Mouse (Mus musculus): Measurements from ENCODE around the gene Osbpl7. TPM values are rescaled to one million over a fixed set of nuclear protein-coding genes. Genes with fewer than 3 reads are reported as not detected.

The Osbpl7 gene
- polyA plus RNA-seq, 1 experiment from 2014 or later = 7.8 TPM

- no peak overlapping the region for H3K4me3 ChIP-seq (replicated peaks)
- no peaks in the 10 kb centered on the region for H3K9me3 ChIP-seq
- H3K36me3 ChIP-seq = no peaks in the 10 kb centered on the region
- WGBS = 45% methylated on average over 10 of the region's 10 CpGs
- H3K27me3 ChIP-seq (replicated peaks) = peaks cover 41% of the 10 kb centered on the region
- H3K4me2 ChIP-seq = no peak overlapping the region
- H3K4me1 ChIP-seq = peaks cover 28% of the 10 kb centered on the region
- H3K9ac ChIP-seq = no peak overlapping the region
- no peak overlapping the region; the same call in 1 of the 2 replicates for H3K27ac ChIP-seq
- no peak for ATAC-seq (ENCODE audit: insufficient read depth, low FRiP score, low read depth)
Observed at GRCm38 (mm10) chr11:97024977-97025376, 25.5 kb upstream of the Osbpl7 start.

DNA sequence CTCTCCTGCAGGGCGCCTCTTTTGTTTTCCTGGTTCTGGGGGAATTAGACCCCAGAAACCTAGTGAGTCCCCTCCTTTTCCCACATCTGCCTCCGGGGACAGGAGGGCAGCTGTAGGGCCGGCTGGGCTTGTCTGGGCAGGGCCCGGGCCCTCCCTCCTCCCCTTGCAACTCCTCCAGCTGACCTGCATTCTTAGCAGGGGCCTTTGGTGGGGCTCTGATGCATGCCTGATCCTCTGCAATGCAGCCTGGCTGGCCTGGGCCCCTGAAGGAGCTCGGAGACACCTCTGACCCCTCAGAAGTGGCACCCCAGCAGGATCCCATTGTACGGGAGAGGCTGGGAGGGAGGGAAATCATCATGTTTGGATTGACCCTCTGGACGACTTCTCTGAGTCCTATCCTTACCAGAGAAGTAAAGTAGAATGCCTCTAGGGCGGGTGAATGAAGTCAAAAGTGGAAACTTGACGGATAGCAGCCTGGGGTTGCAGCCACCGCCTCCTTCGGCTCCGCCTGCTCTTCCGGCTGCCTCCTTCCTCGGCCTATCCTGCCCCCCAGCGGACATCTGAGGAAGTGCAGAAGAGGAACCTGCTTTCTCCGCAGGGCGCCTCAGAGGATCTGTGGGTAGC lies 24.6 kb upstream of the Osbpl7 start:
- Histone ChIP-seq H3K27me3 (replicated peaks) (peaks cover 33% of the 10 kb centered on the region), H3K9me3 (no peaks in the 10 kb centered on the region), H3K36me3 (no peaks in the 10 kb centered on the region), H3K4me1 (peaks cover 36% of the 10 kb centered on the region), H3K27ac (peak overlapping the region; percentile 72), H3K4me3 (replicated peaks) (peak overlapping the region; percentile 23), H3K9ac (peak overlapping the region; percentile 30; the same call in 1 of the 2 replicates), H3K4me2 (peak overlapping the region; percentile 55)
- peak; percentile 27; the same call in 1 of the 2 replicates for ATAC-seq (ENCODE audit: insufficient read depth, low FRiP score, low read depth)
- WGBS = 2% methylated on average over 17 of the region's 17 CpGs

DNA sequence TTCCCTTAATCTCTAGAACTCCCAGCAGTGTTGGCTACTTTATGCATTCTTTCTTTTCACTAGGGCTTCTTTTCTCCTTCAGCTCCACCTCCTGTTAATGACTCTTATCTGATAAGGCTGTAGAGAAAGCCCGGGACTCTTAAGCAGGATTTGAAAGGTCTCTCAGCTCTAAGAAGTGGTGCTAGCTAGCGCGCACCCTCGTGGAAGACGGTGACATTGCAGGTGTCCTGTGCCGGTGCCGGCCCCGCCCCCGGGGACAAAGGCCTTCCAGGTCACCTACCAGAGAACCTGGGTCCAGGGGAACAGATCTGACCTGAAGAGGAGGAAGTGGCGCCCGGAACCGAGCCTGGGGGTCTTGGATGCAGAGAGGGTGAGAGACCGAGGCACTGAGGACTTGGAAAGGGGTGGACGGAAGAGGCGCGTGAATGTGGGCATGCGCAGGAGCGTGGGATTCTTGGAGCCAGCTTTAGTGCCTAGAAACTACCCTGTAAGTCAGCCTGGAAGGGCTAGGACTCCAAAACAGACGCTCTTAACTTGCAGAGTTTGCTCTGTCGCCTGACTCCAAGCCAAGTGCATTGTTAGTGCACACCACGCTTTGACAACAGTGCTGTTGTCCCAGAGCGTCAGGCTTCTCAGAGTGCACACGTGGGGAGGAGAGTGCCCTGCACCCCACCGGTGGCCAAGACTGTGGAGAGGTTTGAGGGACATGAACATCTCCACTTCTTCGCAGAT lies 20.6 kb upstream of the Osbpl7 start, which contains the start of gene Scrn2:
Gene Scrn2 (plus strand): TSS at position 253 of the 732 bp plus-strand sequence.
- Histone ChIP-seq H3K4me3 (replicated peaks) (peak within 1 kb of the TSS; percentile 84), H3K36me3 (no peaks in the 10 kb centered on the region), H3K9ac (peak within 1 kb of the TSS; percentile 74; the same call in 1 of the 2 replicates), H3K4me1 (peaks cover 23% of the 10 kb centered on the region), H3K27ac (peak within 1 kb of the TSS; percentile 88), H3K9me3 (no peaks in the 10 kb centered on the region), H3K27me3 (replicated peaks) (no peaks in the 10 kb centered on the region), H3K4me2 (peak within 1 kb of the TSS; percentile 90)
- WGBS = under 1% methylated on average over 25 of the region's 25 CpGs
- peak; percentile 78 for ATAC-seq (ENCODE audit: insufficient read depth, low FRiP score, low read depth)

- Histone ChIP-seq H3K4me2 (peak overlapping the region; percentile 90), H3K4me3 (replicated peaks) (peak overlapping the region; percentile 84)
- 17% methylated on average over 15 of the region's 15 CpGs for WGBS
Observed at GRCm38 (mm10) chr11:97030426-97030825, 20.0 kb upstream of the Osbpl7 start.

GRCm38 (mm10) chr11:97031977-97032376 lies 18.5 kb upstream of the Osbpl7 start:
- no peak for ATAC-seq (ENCODE audit: insufficient read depth, low FRiP score, low read depth)
- H3K27me3 ChIP-seq (replicated peaks) = no peaks in the 10 kb centered on the region
- no peaks in the 10 kb centered on the region for H3K36me3 ChIP-seq
- H3K27ac ChIP-seq = no peak overlapping the region
- no peak overlapping the region for H3K4me2 ChIP-seq
- H3K4me3 ChIP-seq (replicated peaks) = no peak overlapping the region
- H3K9ac ChIP-seq = no peak overlapping the region
- H3K4me1 ChIP-seq = peaks cover 10% of the 10 kb centered on the region
- no peaks in the 10 kb centered on the region for H3K9me3 ChIP-seq
- 83% methylated on average over 12 of the region's 12 CpGs for WGBS

More at GRCm38 (mm10) chr11:97030426-97030825, 20.0 kb upstream of the Osbpl7 start:
- Histone ChIP-seq H3K36me3 (no peaks in the 10 kb centered on the region), H3K27me3 (replicated peaks) (no peaks in the 10 kb centered on the region), H3K4me1 (peaks cover 19% of the 10 kb centered on the region), H3K27ac (peak overlapping the region; percentile 88; the same call in 1 of the 2 replicates), H3K9ac (peak overlapping the region; percentile 74; the same call in 1 of the 2 replicates), H3K9me3 (no peaks in the 10 kb centered on the region)
- ATAC-seq (ENCODE audit: insufficient read depth, low FRiP score, low read depth) = no peak

- H3K4me1 ChIP-seq = peaks cover 10% of the 10 kb centered on the region
- H3K36me3 ChIP-seq = no peaks in the 10 kb centered on the region
- no peaks in the 10 kb centered on the region for H3K9me3 ChIP-seq
- WGBS = 87% methylated on average over 4 of the region's 4 CpGs
- H3K27me3 ChIP-seq (replicated peaks) = no peaks in the 10 kb centered on the region
- no peak overlapping the region for H3K4me2 ChIP-seq
- no peak overlapping the region for H3K4me3 ChIP-seq (replicated peaks)
- H3K9ac ChIP-seq = no peak overlapping the region
- no peak for ATAC-seq (ENCODE audit: insufficient read depth, low FRiP score, low read depth)
- no peak overlapping the region for H3K27ac ChIP-seq
Observed at GRCm38 (mm10) chr11:97032499-97032898, 17.9 kb upstream of the Osbpl7 start.

- peaks cover 10% of the 10 kb centered on the region for H3K4me1 ChIP-seq
- H3K27me3 ChIP-seq (replicated peaks) = no peaks in the 10 kb centered on the region
- 90% methylated on average over 4 of the region's 4 CpGs for WGBS
- H3K36me3 ChIP-seq = no peaks in the 10 kb centered on the region
- H3K9me3 ChIP-seq = no peaks in the 10 kb centered on the region
- no peak overlapping the region for H3K4me2 ChIP-seq
- H3K27ac ChIP-seq = no peak overlapping the region
- no peak for ATAC-seq (ENCODE audit: insufficient read depth, low FRiP score, low read depth)
- no peak overlapping the region for H3K4me3 ChIP-seq (replicated peaks)
- no peak overlapping the region for H3K9ac ChIP-seq
Observed at GRCm38 (mm10) chr11:97033781-97034180, 16.6 kb upstream of the Osbpl7 start.

- Histone ChIP-seq H3K9me3 (no peaks in the 10 kb centered on the region), H3K4me1 (no peaks in the 10 kb centered on the region), H3K9ac (no peak overlapping the region), H3K27me3 (replicated peaks) (no peaks in the 10 kb centered on the region), H3K27ac (no peak overlapping the region), H3K4me3 (replicated peaks) (no peak overlapping the region), H3K4me2 (no peak overlapping the region), H3K36me3 (no peaks in the 10 kb centered on the region)
- 76% methylated on average over 5 of the region's 5 CpGs for WGBS
- no peak for ATAC-seq (ENCODE audit: insufficient read depth, low FRiP score, low read depth)
Observed at GRCm38 (mm10) chr11:97036141-97036540, 14.3 kb upstream of the Osbpl7 start.

DNA sequence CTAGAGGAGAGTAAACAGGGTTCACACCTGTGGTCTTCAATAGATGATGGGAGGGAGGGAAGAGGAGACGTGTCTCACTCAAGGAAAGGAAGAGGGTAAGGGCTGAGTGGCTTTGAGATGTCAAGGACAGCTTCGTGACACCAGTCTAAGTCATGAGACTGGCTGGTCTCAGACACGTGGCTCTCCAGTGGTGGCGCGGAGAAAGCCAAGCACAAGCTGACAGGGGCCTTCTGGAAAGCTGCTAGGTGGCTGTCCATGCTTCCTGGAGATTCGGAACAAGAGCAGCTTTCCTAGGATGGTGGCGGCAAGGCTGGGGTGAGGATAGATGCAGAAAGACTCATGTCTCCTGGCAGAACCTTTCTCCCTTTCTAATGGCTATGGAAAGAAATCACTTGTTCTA lies 11.5 kb upstream of the Osbpl7 start:
- Histone ChIP-seq H3K9ac (no peak overlapping the region), H3K27ac (no peak overlapping the region), H3K27me3 (replicated peaks) (no peaks in the 10 kb centered on the region), H3K9me3 (no peaks in the 10 kb centered on the region), H3K4me2 (no peak overlapping the region), H3K36me3 (no peaks in the 10 kb centered on the region), H3K4me1 (peaks cover 7% of the 10 kb centered on the region), H3K4me3 (replicated peaks) (no peak overlapping the region)
- no peak for ATAC-seq (ENCODE audit: insufficient read depth, low FRiP score, low read depth)
- WGBS = 63% methylated on average over 7 of the region's 7 CpGs

DNA sequence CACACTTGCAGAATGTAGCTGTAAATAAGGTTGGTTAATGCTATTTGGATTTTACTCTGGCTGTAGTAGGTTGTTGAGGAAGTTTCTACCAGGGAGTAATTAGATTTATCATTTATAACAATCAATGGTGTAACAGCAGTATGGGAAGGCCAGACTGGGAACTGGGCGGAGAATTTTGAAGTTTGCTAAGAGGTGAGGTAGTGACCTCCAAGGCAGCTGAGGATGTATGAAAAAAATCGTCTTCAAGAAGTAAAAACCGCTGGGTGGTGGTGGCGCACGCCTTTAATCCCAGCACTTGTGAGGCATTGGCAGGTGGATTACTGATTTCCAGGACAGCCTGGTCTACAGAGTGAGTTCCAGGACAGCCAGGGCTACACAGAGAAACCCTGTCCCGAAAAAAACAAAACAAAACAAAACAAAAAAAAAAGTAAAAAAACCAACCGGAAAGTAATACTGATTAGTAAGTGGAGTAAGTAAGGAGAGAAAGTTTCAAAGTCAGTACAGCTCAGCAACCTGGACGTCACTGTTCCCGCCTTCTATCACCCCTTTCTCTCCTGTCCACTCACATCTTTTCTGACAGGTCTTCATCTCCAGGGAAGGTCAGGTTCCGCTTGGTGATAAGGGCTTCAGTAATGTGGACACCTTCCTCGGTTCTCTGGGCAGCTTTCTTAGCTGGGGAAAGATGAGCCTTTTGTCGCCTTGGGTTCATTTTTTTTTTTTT lies 10.0 kb upstream of the Osbpl7 start:
- Histone ChIP-seq H3K4me1 (peaks cover 7% of the 10 kb centered on the region), H3K36me3 (peaks cover 10% of the 10 kb centered on the region; the same call in 1 of the 2 replicates), H3K4me2 (peak overlapping the region; percentile 88), H3K4me3 (replicated peaks) (peak overlapping the region; percentile 87), H3K9ac (no peak overlapping the region), H3K9me3 (no peaks in the 10 kb centered on the region), H3K27ac (no peak overlapping the region), H3K27me3 (replicated peaks) (no peaks in the 10 kb centered on the region)
- WGBS = 42% methylated on average over 12 of the region's 12 CpGs
- no peak for ATAC-seq (ENCODE audit: insufficient read depth, low FRiP score, low read depth)

DNA sequence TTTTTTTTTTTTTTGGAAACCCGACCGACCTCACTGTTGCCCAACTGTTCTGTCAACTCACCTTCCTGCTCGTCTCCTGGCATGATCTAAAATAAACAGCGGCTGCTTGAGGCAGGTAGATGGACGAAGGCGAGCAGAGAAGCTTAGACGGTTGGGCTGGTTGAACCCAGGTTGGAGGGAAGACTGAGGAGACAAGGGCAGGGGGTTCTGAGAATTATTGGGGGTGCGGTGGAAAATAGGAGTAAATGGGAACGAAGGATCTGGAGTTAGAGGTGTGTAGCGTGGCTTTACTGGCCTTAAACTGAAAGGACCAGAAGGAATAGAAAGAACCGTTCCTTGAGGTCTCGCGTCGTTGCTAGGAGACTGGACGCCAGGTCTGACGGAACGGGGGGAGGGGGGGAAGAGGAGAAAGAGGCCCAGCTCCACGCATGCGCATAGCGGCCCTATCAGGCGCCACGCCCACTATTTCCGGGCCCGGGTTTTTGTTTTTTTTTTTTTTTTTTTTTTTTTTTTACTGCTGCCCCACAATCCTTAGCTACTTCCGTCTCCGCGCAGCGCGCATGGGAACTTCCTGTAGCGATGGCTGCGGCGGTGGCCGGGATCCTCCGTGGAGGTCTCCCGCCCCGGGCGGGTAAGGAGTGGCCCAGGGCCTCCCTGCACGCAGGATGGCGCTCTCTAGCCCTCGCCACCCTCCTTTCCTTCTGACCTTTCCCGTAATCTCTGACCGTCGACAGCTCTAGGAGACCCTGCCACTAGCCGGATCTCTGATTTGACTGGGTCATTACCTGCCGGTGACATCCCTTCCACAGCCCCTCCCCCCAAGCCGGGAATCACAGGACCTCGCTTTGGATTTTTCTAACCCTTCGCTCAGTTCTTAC lies 9.2 kb upstream of the Osbpl7 start, which contains the start of the genes Lrrc46 and Mrpl10:
Gene Lrrc46 (minus strand): TSS at position 386 of the 878 bp plus-strand sequence.
Gene Mrpl10 (plus strand): TSS at position 539 of the 878 bp plus-strand sequence.
- Histone ChIP-seq H3K9ac (peak within 1 kb of the TSS; percentile 93), H3K4me1 (peaks cover 7% of the 10 kb centered on the region), H3K4me3 (replicated peaks) (peak within 1 kb of the TSS; percentile 87), H3K9me3 (no peaks in the 10 kb centered on the region), H3K27ac (no peak within 1 kb of the TSS), H3K4me2 (peak within 1 kb of the TSS; percentile 88), H3K27me3 (replicated peaks) (no peaks in the 10 kb centered on the region), H3K36me3 (peaks cover 10% of the 10 kb centered on the region; the same call in 1 of the 2 replicates)
- under 1% methylated on average over 44 of the region's 48 CpGs for WGBS
- peak; percentile 89 for ATAC-seq (ENCODE audit: insufficient read depth, low FRiP score, low read depth)
